Mouse (Mus musculus): ENCODE results near the gene Mindy2. TPM values are rescaled to one million over a fixed set of nuclear protein-coding genes. Genes with fewer than 3 reads are reported as not detected.

The Mindy2 gene
- polyA plus RNA-seq, 1 experiment from 2014 or later: 10.2 TPM

DNA sequence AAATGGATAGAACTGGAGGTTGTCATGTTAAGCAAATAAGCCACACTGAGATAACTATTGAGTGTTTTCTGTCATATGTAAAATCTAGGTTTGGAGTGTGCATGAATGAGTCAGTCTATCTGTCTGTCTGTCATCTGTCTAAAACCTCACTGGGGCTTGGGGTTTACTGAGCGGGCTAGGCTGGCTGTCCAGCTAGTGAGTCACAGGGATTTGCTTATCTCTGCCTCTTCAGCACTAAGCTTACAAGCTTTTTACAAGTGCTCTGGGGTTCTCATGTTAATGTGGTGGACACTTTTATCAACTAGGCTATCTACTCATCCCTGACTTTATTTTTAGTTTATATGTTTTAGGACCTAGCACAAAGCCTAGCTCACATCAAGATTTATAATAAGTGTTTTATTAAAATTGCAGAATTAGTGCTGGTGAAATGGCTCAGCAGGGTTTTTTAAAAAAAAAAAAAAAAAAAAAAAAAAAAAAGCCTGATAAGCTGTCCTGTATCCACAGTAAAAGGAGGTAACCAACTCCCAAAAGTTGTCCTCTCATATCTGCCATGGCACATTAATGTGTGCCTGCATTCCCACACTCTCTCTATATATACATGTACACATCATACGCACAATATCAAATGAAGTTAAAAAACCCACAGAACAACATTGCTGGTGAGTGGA, 31.5 kb upstream of the Mindy2 start:
- WGBS: 59% methylated on average over 2 of the region's 2 CpGs
- no peak overlapping the region for H3K4me2 ChIP-seq (ENCODE audit: low read depth, low read length)
- no peak overlapping the region for H3K4me3 ChIP-seq (ENCODE audit: low read length)
- H3K36me3 ChIP-seq (ENCODE audit: control insufficient read depth, insufficient read depth): no peaks in the 10 kb centered on the region
- no peak overlapping the region for H3K9ac ChIP-seq (ENCODE audit: low read length)
- no peaks in the 10 kb centered on the region for H3K27me3 ChIP-seq (ENCODE audit: control insufficient read depth, insufficient read depth, low read length)
- H3K27ac ChIP-seq (ENCODE audit: low read length): no peak overlapping the region
- H3K4me1 ChIP-seq (ENCODE audit: control insufficient read depth, insufficient read depth, low read length): peaks cover 22% of the 10 kb centered on the region
- ATAC-seq (replicated peaks; ENCODE audit: extremely low read depth, insufficient read depth, low FRiP score): no peak
- no peaks in the 10 kb centered on the region for H3K9me3 ChIP-seq (replicated peaks; ENCODE audit: control insufficient read depth, low read length)

DNA sequence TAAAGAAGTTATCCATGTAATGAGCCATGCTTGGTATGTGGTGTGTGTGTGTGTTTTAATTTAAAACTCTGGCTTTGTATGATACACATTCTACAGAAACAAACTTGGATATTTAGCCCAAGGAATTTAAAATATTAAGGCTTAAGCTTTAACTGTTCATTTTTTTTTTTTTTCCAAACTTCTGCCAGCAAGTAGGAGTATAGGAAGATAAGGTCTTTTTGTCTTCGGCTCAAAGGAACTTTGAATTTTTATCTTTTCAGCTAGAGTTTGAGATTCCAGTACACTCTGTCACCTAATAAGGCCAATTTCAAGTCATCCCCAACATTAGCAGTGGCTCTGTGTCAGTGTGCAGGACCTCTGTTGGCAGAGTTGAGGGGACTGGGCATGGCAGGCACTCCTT, 25.2 kb upstream of the Mindy2 start:
- H3K27ac ChIP-seq (ENCODE audit: low read length): no peak overlapping the region
- H3K4me2 ChIP-seq (ENCODE audit: low read depth, low read length): no peak overlapping the region
- H3K9me3 ChIP-seq (replicated peaks; ENCODE audit: control insufficient read depth, low read length): no peaks in the 10 kb centered on the region
- H3K9ac ChIP-seq (ENCODE audit: low read length): no peak overlapping the region
- 35% methylated on average over 1 of the region's 1 CpGs for WGBS
- peaks cover 23% of the 10 kb centered on the region for H3K4me1 ChIP-seq (ENCODE audit: control insufficient read depth, insufficient read depth, low read length)
- no peak overlapping the region for H3K4me3 ChIP-seq (ENCODE audit: low read length)
- ATAC-seq (replicated peaks; ENCODE audit: extremely low read depth, insufficient read depth, low FRiP score): no peak
- no peaks in the 10 kb centered on the region for H3K27me3 ChIP-seq (ENCODE audit: control insufficient read depth, insufficient read depth, low read length)
- no peaks in the 10 kb centered on the region for H3K36me3 ChIP-seq (ENCODE audit: control insufficient read depth, insufficient read depth)

DNA sequence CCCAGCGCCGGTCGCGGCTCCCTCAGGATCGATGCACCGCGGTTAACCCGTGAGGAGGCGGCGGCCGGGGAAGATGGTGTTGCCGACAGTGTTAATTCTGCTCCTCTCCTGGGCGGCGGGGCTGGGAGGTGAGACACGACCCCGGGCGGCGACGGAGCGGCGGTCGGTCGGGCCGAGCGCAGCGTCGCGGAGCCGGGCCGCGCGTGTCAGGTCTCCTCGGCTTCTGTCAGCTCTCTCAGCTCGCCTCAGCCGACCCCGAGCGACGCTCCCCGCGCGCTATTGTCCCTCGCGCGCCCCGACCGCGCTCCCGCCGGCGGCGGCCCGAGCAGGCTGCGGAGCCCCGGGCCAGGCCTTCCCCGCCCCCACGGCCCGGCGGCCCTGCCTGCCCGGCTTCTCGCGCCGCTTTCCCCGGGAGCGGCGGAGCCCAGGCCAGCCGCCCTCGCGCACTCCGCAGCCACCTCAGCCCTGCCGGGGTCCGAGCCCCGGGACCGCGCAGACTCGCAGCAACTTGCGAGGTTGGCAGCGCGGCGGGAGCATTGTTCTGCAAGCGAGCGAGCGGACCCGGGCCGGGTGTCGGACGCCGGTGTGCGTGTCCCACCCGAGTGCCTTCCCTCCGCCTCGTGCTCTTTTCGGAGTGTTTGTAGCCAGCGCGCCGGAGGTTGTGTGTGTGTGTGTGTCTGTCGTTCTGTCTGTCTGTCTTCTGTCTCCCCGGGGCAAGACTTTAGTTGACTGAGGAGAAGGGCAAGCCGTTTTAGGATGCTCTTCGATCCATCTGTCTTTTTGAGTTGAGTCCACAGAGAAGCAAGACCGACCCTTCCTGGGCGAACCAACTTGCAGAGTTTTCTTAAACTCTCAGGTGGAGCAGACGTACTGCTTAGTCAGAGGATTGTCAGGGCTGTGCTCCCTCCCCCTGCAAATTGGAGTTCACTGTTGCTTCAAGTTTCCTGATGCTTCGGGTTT, 22.4 kb upstream of the Mindy2 start:
- H3K4me1 ChIP-seq (ENCODE audit: control insufficient read depth, insufficient read depth, low read length): peaks cover 15% of the 10 kb centered on the region
- no peaks in the 10 kb centered on the region for H3K36me3 ChIP-seq (ENCODE audit: control insufficient read depth, insufficient read depth)
- H3K9ac ChIP-seq (ENCODE audit: low read length): peak overlapping the region; percentile 94
- no peaks in the 10 kb centered on the region for H3K27me3 ChIP-seq (ENCODE audit: control insufficient read depth, insufficient read depth, low read length)
- H3K4me3 ChIP-seq (ENCODE audit: low read length): peak overlapping the region; percentile 86
- peak overlapping the region; percentile 96 for H3K27ac ChIP-seq (ENCODE audit: low read length)
- WGBS: under 1% methylated on average over 96 of the region's 103 CpGs
- peak overlapping the region; percentile 78 for H3K4me2 ChIP-seq (ENCODE audit: low read depth, low read length)
- ATAC-seq (replicated peaks; ENCODE audit: extremely low read depth, insufficient read depth, low FRiP score): peak; percentile 57
- H3K9me3 ChIP-seq (replicated peaks; ENCODE audit: control insufficient read depth, low read length): no peaks in the 10 kb centered on the region

DNA sequence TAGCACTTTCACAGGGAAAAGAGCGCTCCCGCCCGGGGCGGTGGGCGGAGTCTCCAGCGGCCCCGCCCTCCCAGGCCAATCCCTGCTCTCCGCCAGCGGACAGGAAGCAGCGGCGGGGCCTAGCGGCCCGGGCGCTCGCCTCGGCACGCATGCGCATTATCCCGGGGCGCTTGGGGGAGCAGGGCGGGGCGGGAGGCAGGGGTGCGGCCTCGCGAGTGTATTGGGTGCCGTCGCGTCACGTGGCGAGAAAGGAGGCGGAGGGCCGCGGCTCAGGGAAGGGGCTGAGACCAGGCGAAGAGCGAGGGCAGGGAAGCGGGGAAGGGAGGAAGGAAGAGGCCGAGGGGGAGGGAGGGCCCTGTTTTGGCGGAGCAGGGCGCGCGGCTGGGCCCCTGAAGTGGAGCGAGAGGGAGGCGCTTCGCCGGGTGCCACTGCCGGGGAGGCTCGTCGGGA, 21.7 kb upstream of the Mindy2 start, which contains the start of gene Adam10:
TSS of gene Adam10 (plus strand) at position 316 of the 450 bp plus-strand sequence.
- peaks cover 15% of the 10 kb centered on the region for H3K4me1 ChIP-seq (ENCODE audit: control insufficient read depth, insufficient read depth, low read length)
- no peaks in the 10 kb centered on the region for H3K36me3 ChIP-seq (ENCODE audit: control insufficient read depth, insufficient read depth)
- under 1% methylated on average over 47 of the region's 48 CpGs for WGBS
- peak within 1 kb of the TSS; percentile 78 for H3K4me2 ChIP-seq (ENCODE audit: low read depth, low read length)
- ATAC-seq (replicated peaks; ENCODE audit: extremely low read depth, insufficient read depth, low FRiP score): peak; percentile 99
- H3K27ac ChIP-seq (ENCODE audit: low read length): peak within 1 kb of the TSS; percentile 96
- peak within 1 kb of the TSS; percentile 86 for H3K4me3 ChIP-seq (ENCODE audit: low read length)
- H3K9me3 ChIP-seq (replicated peaks; ENCODE audit: control insufficient read depth, low read length): no peaks in the 10 kb centered on the region
- peak within 1 kb of the TSS; percentile 94 for H3K9ac ChIP-seq (ENCODE audit: low read length)
- no peaks in the 10 kb centered on the region for H3K27me3 ChIP-seq (ENCODE audit: control insufficient read depth, insufficient read depth, low read length)

DNA sequence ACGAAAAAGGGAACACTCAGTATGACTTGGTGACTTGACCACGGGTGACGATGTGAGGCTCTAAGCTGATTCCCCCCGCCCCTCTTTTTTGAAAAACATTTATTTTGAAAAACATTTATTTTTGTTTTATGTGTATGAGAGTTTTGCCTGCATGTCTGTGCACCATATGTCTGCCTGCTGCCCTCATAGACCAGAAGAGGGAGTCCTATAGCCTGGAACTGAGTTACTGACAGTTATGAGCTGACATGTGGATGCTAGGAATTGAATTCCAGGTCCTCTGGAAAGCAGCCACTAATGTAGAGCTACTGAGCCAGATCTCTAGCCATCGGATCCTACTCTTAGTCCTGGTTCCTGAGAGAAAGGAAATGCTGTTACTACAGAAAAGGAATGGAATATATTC, 19.0 kb upstream of the Mindy2 start:
- no peak for ATAC-seq (replicated peaks; ENCODE audit: extremely low read depth, insufficient read depth, low FRiP score)
- H3K9me3 ChIP-seq (replicated peaks; ENCODE audit: control insufficient read depth, low read length): no peaks in the 10 kb centered on the region
- H3K36me3 ChIP-seq (ENCODE audit: control insufficient read depth, insufficient read depth): no peaks in the 10 kb centered on the region
- no peak overlapping the region for H3K27ac ChIP-seq (ENCODE audit: low read length)
- no peak overlapping the region for H3K9ac ChIP-seq (ENCODE audit: low read length)
- H3K4me2 ChIP-seq (ENCODE audit: low read depth, low read length): no peak overlapping the region
- no peaks in the 10 kb centered on the region for H3K27me3 ChIP-seq (ENCODE audit: control insufficient read depth, insufficient read depth, low read length)
- H3K4me1 ChIP-seq (ENCODE audit: control insufficient read depth, insufficient read depth, low read length): peaks cover 10% of the 10 kb centered on the region
- WGBS: 87% methylated on average over 5 of the region's 5 CpGs
- H3K4me3 ChIP-seq (ENCODE audit: low read length): no peak overlapping the region

DNA sequence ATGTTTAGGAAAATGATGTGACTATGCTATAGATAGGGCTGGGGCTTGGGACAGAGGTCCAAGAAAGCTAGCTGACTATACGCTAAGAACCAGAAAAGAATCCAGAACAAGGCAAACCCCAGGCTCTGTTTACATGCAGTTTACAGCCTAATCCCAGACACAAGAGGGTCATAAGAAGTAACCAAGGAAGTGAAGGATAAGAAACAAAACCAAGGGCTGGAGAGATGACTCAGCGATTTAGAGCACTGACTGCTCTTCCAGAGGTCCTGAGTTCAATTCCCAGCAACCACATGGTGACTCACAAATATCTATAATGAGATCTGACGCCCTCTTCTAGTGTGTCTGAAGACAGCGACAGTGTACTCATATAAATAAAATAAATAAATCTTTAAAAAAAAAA, 18.1 kb upstream of the Mindy2 start:
- 71% methylated on average over 4 of the region's 4 CpGs for WGBS
- H3K9ac ChIP-seq (ENCODE audit: low read length): no peak overlapping the region
- H3K9me3 ChIP-seq (replicated peaks; ENCODE audit: control insufficient read depth, low read length): no peaks in the 10 kb centered on the region
- no peaks in the 10 kb centered on the region for H3K27me3 ChIP-seq (ENCODE audit: control insufficient read depth, insufficient read depth, low read length)
- no peak overlapping the region for H3K4me3 ChIP-seq (ENCODE audit: low read length)
- H3K27ac ChIP-seq (ENCODE audit: low read length): no peak overlapping the region
- no peaks in the 10 kb centered on the region for H3K36me3 ChIP-seq (ENCODE audit: control insufficient read depth, insufficient read depth)
- peaks cover 6% of the 10 kb centered on the region for H3K4me1 ChIP-seq (ENCODE audit: control insufficient read depth, insufficient read depth, low read length)
- H3K4me2 ChIP-seq (ENCODE audit: low read depth, low read length): no peak overlapping the region
- no peak for ATAC-seq (replicated peaks; ENCODE audit: extremely low read depth, insufficient read depth, low FRiP score)

DNA sequence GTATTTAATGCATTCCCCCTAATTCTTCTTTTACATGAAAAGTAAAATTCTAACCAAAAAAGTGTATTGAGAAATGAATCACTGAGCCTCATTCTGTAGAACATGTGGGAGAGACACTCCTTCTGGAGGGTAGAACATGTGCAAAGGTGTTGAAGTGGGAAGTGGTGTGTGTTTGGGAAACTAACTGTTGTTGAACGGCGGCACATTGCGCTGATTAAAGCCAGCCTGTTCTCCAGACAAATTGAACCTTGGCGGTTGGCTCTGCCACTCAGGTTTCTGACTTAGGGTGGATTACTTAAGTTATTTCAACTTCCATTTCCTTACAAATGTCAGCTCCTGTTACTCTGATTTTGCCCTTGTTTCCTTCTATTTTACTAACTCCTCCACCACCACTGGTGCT, 16.7 kb upstream of the Mindy2 start:
- no peak overlapping the region for H3K9ac ChIP-seq (ENCODE audit: low read length)
- 68% methylated on average over 4 of the region's 4 CpGs for WGBS
- peaks cover 5% of the 10 kb centered on the region; the same call in 1 of the 2 replicates for H3K4me1 ChIP-seq (ENCODE audit: control insufficient read depth, insufficient read depth, low read length)
- H3K27me3 ChIP-seq (ENCODE audit: control insufficient read depth, insufficient read depth, low read length): no peaks in the 10 kb centered on the region
- H3K36me3 ChIP-seq (ENCODE audit: control insufficient read depth, insufficient read depth): no peaks in the 10 kb centered on the region
- no peak for ATAC-seq (replicated peaks; ENCODE audit: extremely low read depth, insufficient read depth, low FRiP score)
- no peaks in the 10 kb centered on the region for H3K9me3 ChIP-seq (replicated peaks; ENCODE audit: control insufficient read depth, low read length)
- no peak overlapping the region for H3K4me3 ChIP-seq (ENCODE audit: low read length)
- H3K4me2 ChIP-seq (ENCODE audit: low read depth, low read length): no peak overlapping the region
- H3K27ac ChIP-seq (ENCODE audit: low read length): no peak overlapping the region

DNA sequence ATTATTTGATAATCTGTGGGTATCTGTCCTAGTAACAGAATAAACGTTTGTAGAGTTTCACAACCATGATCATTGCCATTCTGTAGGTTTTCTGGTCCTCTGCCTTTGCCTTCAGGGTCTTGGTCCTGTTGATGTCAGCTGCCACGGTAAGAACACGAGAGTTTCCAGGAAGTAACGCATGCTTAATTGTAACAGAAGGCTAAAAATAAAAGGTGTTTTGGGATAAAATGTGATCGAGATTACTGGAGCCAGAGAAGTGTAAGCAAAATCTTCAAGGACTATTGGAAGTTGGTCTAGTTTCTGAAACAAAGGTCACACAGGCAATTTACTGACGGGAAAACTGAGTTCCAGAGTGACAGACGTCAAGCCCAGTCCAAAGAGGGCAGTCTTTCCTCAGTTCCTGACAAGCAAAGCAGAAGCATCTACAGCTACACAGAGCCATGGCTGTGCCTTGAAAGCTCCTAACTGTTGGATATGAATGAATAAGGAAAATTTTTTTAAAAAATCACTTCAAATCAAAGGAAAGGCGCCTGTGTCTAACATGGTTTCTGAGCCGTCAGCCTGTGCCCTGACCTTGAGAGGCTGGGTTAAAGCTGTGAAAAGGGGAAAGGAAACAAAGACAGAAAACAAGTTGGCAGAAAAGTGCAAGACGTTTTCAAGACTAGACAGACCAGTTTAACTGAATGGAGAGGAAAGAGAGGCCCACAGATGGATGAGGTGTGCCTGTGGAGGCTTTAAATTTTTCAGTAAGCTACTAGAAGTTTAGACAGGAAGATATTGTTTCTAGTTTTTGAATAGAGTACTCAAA, 15.0 kb upstream of the Mindy2 start:
- H3K4me1 ChIP-seq (ENCODE audit: control insufficient read depth, insufficient read depth, low read length): peaks cover 5% of the 10 kb centered on the region; the same call in 1 of the 2 replicates
- 0 out of 2 replicates have a peak overlapping the region, but pooled peaks have one; percentile 1 for H3K4me3 ChIP-seq (ENCODE audit: low read length)
- no peaks in the 10 kb centered on the region for H3K27me3 ChIP-seq (ENCODE audit: control insufficient read depth, insufficient read depth, low read length)
- 31% methylated on average over 10 of the region's 10 CpGs for WGBS
- peaks cover 3% of the 10 kb centered on the region for H3K9me3 ChIP-seq (replicated peaks; ENCODE audit: control insufficient read depth, low read length)
- no peak overlapping the region for H3K4me2 ChIP-seq (ENCODE audit: low read depth, low read length)
- H3K27ac ChIP-seq (ENCODE audit: low read length): 0 out of 2 replicates have a peak overlapping the region, but pooled peaks have one; percentile 3
- ATAC-seq (replicated peaks; ENCODE audit: extremely low read depth, insufficient read depth, low FRiP score): no peak
- H3K9ac ChIP-seq (ENCODE audit: low read length): no peak overlapping the region
- H3K36me3 ChIP-seq (ENCODE audit: control insufficient read depth, insufficient read depth): 0 out of 2 replicates have a peak, but pooled peaks cover 2% of the 10 kb centered on the region
